Mouse (Mus musculus) heart, postnatal 0 days (tissue): ENCODE results near the gene Phactr2.

ENCODE experiments used
- CTCF ChIP-seq: IDR thresholded peaks from 2 replicates; pipeline ENCODE4 v1.5.1; 2016; ENCODE audit warnings: antibody characterized with exemption, control low read depth, low read depth
- EP300 ChIP-seq: IDR thresholded peaks from 2 replicates; pipeline ENCODE4 v1.6.1; 2016; ENCODE audit warnings: antibody characterized with exemption, low read depth

- no peak for TF ChIP-seq EP300
- no peak for TF ChIP-seq CTCF
Measured at GRCm38 (mm10) chr10:13359846-13360245, 114.4 kb downstream of the Phactr2 start.
